Mouse (Mus musculus): ENCODE results near the gene Atp5mpl.
A peak's percentile ranks its signal among the peaks of the same experiment; 100 is the strongest.

Gene Atp5mpl

DNA sequence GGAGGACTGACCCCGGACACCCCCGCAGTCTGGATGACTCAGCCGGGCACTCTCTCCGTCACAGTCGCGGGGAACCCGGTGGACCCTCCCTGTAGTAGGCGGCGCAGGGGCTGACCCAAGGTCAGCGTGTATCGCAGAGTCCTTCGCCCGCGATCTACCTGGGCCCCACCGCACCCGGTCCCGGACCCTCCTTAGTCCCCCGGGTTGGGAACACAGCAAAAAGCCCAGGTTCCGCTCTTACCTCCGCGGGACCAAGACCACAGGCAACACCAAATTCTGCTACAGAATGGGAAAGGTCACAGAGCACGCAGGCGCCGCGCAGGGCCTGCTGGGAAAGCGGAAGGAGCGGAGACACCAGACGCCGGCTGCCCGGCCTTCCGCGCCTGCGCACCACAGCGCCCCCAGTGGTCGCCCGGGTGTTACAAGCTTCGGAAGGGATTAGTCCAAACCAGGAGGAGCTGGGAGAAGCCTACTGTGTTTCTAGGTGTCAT is at the start of gene Atp5mpl:
Atp5mpl (minus strand) TSS at position 295 of the 491 bp plus-strand sequence.
- DNase-seq = peak; percentile 94

DNA sequence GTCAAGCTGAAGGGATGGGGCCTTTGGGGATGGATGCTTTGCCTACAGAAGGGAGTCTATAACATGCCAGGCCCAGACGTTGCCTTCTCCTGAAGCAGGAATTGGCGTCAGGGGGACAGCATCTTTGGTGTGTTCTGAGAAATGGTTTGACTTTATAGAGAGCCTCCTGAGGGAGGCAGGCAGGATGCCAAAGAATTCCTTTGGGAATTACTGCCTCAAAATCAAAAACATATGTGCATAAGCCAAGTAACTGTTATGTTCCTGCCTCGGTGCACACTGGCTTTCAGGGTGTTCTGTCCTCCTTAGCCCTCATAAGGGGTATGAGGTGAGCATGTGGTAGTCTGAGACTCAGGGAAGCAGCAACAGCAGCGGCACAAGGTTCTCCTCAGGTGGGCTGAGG is 49.6 kb upstream of the Atp5mpl start:
- DNase-seq = no peak

DNA sequence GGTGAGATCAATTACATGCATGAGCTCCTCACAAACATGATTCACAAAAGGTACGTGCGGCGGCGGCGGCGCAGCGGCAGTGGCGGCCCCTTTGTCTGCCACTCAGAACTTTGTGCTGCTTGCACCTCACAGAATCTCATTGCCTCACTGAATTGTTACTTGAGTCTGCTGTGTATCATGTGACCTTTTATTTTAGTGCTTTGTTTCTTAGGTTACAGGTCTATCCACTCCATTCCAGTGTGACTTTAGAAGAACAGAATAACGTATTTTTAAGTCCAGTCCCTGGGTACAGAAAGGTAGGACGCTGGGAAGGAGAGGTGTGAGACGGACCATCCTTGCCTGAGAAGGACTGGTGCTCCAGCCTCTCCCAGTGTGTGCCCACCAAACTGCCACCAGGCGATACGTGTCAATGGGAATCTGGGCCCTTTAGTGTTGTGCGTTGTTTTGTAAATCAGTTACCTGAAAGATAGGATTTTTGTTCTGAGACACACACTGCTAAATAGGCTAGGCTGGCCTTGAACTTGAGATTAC is 46.6 kb upstream of the Atp5mpl start:
- no peak for DNase-seq

DNA sequence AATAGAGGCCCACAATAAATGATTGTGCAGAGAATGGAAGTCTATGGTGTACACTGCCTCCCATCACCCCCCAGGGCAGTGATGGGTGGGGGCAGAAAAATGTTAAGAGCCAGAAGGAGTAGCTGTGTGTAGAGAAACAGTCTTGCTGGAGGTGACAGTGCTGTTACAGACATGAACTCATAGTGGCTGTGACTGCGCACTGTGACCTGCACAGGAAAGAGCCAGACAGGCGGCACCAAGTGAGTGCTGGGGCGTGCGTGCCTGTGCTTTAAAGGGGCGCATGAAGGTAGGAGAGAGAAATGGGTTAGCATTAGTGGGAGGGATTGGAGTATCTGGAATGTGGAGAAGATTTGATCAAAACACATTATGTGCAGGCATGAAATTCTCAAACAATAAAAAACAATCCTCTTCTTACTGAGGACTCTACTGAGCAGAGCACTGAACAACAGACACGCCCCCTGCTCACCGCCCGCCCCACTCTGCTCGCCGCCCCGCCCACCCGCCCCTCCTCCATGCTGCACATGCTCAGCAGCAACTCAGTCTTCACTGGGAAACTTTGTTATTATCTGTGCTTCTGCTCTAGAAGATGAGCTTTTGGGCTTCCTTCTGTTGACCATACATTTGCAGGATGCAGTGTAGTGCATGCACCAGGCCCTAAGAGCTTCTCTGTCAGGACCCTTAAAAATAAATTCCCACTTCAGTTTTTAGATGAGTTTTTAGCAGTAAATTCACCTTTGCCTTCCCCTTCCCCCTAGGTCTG is 45.9 kb upstream of the Atp5mpl start:
- no peak for DNase-seq

DNA sequence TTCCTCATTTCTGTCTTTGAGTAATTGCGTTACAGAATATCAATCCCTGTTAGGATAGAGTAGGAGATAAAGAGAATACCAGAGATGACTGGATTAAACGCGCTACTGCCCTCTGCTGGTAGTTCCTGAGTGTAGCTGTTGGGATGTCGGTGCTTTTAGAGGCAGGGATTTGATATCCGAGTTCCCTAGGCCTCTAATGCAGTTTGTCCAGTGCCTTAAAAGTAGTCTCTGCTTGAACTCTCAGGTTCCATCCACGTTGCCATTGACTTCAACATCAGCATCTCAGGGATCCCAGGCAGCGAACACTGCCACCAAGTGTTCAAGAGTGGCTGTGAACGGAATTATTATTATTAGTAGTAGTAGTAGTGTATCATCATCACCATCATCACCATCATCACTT is 34.4 kb upstream of the Atp5mpl start:
- peak; percentile 55 for DNase-seq

DNA sequence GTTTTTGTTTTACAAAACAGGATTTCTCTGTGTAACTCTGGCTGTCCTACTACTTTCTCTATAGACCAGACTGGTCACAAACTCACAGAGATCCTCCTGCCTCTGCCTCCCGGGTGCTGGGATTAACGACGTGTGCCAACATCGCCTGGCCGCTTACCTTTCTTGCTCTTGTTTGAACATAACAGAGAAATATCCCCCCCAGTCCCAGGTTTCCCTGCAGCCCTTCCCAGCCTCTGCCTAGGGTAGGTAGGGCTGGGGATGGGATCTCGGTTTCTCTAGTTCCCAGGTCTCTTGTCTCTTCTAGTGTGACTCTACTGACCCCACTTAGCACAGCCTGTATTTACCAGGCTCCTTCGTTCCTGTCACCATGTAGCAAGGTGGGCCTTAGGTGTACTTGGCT is 33.0 kb upstream of the Atp5mpl start:
- DNase-seq = no peak

DNA sequence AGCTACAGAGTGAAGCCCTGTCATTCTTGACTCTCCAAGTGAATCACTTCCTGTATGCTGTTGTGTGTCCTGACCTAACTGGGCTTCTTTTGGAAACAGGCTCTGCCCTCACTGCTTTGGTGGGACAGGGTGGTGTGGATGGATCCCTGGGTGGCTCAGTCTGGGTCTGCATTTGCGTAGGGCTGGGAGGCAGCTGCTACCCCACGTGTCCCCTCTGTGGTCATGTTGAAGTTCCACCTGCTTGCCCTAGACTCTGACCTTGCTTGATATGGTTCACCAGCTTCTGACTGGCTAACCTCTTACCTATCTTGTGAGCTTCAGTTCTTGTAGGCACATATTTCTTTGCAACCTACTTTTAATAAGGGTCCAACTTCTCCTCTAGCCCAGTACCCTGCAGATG is 28.4 kb upstream of the Atp5mpl start:
- DNase-seq = no peak

DNA sequence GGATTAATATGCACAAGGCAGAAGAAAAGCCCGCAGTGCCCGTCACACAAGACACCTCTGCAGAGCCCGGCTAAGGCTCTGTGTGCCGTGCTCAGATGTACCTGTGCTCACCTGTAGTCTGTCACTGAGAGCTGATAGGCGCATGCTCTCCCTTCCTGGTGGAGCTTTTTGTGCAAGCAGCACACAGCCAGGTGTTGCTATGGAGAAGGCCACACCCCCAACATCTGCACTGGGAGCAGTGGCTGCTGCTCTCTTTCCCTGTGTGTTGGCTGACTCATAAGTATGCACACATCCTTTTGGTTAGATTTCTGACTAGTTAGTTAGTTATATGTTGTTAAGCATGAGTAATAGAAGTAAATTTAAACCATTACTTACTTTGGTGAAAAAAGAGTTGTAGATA is 25.8 kb upstream of the Atp5mpl start:
- DNase-seq = no peak

DNA sequence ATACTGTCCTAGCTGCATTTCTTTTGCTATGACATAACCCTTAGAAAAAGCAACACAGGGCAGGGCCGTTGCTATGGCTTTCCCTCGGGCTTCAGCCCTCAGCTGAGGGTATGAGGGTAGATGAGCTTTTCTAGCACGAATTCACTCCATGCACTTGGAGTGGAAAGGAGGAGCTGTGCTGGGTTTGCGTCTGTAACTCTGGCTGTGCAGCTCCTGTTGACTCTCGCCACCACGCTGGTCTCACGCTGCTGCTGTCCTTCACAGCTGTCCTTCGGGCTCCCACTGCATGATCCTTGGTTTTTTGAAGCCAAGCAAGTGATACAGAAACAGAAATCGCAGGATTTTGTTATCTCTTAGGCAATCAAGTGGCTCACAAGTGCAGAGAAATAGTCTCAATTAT is 20.0 kb upstream of the Atp5mpl start:
- no peak for DNase-seq

DNA sequence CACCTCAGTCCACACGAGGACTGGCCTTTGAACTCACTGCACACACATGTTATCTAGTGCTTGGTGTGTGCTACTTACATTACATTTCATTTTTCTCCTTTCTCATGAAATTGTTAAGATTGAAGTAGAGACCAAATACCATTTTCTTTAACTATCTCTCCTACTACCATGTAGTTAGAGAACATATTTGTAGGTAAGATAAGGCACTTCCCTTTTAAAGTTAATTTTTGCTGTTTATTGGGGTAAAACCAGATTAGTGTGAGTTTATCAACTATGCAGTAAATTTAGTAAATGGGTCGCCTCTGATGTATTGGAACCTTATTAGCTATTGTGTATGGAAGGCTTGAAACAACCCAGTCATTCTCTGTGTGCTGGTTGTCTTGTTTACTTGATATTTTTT is 16.4 kb upstream of the Atp5mpl start:
- DNase-seq = no peak

DNA sequence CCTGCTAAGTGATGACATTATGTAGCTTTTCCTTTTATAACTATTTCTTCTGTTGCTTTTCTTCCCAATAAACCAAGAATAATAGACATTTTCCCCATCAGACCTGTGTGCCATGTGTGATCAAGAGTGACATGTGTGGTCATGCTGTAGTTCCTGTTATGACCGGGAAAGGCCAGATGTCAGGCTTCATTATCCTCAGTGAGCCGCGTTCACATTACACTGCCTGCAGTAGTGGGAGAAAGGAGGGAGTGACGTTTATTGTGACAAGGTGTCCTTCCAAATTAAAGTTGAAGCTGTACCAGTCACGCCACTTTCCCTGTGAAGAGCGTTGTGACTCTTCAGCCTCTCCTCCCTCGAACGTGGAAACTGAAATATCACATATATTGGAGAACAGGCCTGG is 15.1 kb upstream of the Atp5mpl start:
- DNase-seq = no peak

DNA sequence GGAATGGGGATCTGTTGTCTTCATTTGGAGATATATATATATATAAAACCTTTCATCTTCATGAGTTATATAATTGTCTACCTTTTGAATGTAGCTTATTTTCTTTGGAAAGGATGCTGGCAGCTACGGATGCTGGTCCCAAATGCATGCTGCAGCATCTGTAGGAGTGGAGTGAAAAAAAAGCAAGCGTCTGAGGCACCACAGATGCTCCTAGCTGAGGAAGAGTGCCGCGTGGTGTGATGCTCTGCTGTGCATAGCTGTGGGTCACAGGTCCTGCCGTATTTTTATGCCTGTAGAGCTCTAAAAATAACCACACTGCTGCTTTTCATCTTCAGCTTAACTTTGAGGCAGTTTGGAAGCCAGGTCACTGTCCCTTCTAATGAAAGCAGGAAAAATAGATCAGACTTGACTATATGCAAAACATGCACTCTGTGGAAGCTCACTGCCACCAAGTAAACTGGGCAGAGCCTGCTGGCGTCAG is 14.2 kb upstream of the Atp5mpl start, which contains the start of gene Rd3l:
Rd3l (minus strand) TSS at position 431 of the 481 bp plus-strand sequence.
- DNase-seq = no peak

DNA sequence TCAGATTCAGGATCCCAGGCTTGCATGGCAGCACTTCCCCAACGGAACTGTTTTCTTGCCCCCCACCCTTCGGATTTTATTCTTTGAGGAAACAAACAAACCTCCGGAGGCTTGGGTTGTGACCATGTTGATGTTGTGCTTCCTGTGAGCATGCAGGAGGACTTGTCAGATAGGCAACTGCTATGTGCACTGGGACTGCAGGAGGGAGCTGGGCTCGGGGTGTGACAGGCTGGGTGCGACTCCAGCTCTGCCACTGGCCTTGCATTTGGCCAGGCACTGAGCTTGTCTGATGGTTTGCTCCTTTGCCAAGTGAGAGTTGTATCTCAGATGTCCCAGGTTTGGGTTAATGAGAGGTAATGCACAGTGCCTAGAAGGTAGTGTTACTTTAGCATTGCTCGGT is 11.5 kb upstream of the Atp5mpl start:
- no peak for DNase-seq

DNA sequence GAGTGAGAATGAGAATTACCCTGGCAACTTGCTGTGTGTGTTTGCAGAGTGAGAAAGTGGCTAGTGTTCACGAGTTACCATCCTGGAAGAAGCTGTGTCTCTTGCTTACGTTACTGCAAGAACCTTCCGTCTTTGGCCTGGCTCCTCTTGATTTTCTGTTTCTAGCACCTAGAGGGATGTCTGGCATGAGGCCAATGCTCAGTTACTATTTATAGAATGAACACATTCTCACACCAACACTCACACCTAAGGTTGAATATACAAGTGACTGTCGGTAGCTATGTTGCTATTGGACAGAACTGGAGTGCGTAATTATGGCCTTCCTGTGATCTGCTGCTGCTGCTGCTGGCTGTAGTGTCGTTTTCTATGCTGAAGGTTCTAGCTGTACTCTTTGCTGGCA is 10.4 kb upstream of the Atp5mpl start:
- DNase-seq = no peak

DNA sequence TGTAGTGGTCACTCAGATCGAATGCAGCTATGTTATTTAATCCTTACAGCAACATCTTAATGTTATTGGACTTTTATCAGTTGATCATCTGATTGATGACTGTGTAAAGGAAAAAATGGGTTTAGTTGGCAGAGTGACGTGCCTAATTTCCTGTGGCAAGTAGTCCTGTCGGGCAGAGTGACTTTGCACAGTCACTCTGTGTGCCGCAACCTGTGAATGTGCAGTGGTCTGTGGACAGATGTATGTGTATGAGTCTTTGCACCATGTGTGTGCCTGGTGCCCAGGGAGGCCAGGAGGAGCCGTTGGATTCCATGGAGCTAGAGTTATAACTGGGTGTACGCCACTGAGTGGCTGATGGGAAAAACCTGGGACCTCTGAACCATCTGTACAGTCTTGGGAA is 7.8 kb upstream of the Atp5mpl start:
- no peak for DNase-seq

DNA sequence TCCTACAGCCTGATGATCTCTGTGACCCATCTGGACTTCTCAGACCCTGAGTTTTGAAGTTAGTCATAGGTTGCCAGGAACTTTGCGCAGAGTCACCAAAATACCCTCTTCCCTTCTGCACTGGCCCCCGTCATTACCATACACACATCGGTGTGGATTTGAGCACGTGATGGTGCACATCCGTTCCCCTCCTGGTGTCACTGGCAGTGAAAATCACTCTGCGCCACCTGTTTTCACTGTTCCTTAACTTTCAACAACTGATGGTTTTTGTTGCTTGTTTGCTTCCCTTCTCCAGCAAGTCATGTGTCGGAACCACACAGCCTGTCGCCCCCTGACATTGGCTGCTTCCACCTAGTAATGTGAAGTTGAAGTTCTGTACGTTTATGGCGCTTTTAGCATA is 5.7 kb upstream of the Atp5mpl start:
- DNase-seq = no peak

DNA sequence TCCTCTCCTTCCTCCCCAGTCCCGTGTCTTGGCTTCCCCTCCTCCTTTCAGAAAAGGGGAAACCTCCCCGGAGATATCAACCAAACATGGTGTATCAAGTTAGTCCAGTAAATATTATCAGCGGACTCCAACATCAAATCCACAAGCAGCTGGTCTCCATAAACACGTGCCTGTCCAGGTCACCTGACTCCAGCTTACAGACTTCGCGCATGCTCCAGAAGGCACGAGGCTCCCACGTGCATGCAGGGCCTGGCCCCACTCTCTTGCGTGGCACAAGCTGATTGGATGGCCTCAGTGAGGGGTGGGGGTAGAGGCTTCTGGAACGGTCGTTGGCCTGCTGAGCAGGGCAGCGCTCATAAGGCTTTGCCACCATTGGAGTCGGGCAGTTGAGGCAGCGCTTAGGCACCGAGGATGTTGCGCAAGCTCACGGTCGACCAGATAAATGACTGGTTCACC is 4.5 kb upstream of the Atp5mpl start, which contains the start of gene Tdrd9:
Tdrd9 (plus strand) TSS at position 329 of the 456 bp plus-strand sequence.
- no peak for DNase-seq

DNA sequence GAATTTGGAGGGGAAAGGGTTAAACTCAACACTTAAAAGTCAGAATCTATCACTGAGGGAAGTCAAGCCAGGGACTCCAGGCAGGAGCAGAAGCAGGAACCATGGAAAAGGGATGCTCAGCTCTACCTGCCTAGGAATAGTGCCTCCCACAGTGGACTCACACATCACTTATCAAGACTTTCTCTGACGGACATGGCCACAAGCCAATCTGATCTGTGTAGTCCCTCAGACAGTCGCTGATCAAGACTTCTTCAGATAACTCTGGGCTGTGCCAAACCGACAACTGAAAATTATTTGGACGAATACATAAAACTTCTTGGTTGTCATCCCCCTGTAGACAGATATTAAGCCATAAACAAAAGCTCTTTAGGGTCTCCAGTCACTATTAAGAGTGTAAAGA is 3.3 kb upstream of the Atp5mpl start:
- no peak for DNase-seq

DNA sequence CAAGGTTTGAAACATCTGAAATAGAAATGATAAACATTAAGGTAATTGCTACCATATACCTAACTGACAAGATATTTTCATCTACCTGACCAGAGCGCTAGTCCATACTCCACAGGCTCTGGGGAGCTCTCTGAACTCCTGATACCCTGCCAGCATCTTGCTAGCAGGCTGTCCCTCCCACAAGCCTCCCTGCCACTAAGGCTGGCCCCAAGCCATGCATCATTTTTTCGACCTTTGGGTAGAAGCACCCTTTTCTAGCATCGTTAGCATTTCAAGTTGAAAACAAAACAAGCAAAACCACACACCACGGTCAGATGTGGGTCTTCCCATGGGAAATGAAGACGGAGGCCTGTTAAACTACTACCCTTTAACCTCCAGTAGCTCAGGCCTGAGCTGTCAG is 3.4 kb downstream of the Atp5mpl start:
- DNase-seq = no peak

DNA sequence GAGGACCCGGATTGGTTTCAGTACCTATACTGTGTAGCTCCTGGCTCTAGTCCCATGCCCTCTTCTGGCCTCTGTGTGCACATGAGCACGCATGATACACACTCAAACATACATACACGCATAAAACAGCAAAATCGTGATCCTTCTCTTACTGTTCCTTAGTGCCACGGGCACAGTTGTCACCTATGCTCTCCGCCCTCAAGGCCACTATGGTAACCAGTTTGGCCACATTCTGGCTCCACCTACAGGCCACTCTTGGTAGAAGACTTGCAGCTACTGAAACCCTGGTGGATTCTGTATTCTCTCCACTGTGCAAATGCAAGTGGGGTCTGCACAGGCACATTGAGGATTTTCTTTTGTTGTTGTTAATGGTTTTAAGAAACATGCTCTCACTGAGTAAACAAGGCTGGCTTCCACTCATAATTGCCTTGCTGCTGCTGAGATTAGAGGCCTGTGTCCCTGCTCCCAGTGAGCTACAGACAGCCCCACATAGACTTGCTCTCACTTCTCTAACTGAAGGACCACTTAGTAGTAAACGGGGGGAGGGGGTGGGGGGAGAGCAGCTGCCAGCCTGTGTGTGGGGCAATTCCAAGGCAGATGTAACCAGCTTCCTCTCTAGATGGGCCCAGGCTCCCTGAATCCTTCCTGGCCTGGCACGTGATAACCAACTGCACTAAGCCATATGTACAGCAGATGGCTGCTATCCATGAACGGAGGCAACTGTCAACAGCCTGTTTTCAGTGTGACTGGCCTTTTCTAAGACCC is 8.5 kb downstream of the Atp5mpl start:
- DNase-seq = peak; percentile 58

DNA sequence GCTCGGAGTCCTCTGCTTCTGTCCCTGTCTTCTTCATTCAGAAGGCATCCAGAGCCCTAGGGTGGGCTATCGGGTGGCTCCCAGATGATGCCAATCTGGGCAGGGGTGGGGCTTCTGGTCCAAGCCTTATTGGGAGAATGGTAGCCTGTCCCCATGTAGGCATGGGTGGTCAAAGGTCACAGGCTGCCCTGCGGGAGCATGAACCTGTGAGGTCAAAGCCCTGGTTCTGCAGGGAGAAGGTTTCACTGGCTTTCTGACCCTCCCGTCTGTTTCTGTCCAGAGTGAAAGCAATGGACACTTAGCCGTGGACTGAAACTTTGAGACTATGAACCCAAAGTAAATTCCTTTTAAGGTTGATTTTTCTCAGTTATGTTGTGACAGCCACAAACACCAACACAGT is 10.6 kb downstream of the Atp5mpl start:
- no peak for DNase-seq

DNA sequence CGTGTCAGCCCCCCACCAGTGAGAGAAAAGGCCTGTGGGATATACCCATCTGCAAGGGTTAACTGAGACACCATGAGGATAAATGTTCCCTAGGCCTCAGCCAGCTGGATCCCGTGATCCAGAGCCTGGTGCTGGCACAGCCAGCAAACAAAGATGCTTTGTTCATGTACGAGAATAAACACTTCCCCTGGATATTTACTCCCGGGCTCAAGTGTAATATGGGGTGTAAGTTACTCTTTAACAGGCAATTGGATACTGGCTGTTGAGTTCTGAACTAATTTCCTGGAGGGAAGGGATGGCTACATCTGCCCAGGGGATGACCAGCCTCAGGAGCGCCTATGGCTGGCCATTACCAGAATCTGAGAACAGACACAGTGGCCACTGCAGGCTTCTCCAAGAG is 15.1 kb downstream of the Atp5mpl start:
- no peak for DNase-seq

DNA sequence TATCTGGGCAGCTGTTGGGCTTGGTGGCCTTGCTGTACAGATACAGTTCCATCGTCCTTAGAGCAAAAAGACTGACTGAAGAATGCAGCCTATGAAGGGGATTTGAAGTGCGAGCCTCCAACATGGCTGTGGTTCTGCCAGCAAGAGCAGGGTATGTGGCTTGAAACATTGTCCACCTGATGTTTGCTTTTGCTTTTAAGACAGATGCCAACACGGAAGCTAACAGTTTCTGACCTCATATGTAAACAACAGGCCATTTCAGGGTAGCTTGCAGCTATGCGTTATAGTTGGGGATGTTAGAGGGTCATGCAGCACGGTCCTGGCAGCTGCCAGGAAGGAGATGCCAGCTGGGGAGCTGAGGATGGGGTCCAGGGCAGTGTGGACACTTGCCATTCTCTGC is 16.3 kb downstream of the Atp5mpl start:
- DNase-seq = no peak

DNA sequence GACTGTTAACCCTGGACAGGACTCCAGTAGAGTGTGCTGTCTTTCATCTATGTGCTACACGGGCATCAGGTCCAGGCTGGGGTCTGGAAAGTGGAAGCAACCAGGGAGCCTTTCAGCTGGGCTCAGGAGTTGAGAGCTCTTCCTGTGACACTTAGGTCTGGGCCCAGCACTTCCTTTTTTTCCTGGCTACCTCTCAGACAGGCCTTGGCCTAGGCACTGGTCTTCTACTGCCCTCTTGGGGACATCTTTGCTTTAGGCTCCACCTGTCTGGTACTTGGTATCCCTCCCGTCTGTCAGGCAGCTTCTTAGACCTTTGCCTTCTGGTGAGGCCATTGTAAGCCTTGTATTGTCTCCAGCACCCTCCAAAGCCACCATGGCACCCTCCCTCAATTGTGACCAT is 20.1 kb downstream of the Atp5mpl start:
- DNase-seq = no peak

Measured in right cerebral cortex, postnatal 25 days (tissue).